Mouse (Mus musculus): ENCODE results near the gene Fbxl7.
"Not testable (repeated sequence)": the region's sequence is repeated elsewhere in the genome, so short reads cannot be mapped to it uniquely, and the experiment has no call there.

The Fbxl7 gene

DNA sequence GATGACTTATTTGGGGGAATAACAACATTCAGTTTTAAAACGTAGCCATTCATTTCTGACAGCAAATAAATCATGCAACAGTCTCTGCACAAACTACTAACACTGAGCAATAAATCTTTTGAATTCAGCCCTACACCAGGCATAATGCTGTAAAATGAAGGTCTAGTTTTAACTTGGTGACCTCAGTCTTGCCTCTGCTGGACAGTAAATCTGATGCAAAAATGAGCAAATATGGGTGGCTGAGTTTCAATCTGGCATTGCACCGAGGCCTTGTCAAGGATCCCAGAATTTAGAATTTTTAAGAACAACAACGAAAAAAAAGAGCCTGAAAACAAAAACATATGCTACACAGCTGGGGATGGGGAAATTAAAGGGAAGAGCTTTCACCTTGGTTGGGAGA, 85.8 kb downstream of the Fbxl7 start:
- DNase-seq (ENCODE audit: low read depth): no peak

DNA sequence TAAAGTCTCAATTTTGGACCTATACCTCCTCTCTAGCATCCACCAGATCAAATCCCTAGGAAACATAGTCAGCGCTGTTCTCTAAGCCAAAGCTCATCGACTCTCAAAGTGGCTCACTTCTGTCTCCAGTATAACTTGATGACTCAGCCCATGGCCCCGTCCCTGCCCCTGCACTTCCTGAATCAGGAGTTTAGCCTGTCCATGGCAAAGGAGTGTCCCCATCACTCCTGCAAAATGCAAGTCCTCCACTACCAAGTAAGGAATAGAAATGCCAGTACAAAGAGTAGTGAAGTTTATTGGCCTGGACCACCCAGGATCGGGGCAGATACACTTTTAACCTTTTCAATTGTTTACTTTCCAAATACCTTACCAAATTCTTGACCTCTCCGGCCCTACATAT, 91.3 kb downstream of the Fbxl7 start:
- DNase-seq (ENCODE audit: low read depth): no peak

DNA sequence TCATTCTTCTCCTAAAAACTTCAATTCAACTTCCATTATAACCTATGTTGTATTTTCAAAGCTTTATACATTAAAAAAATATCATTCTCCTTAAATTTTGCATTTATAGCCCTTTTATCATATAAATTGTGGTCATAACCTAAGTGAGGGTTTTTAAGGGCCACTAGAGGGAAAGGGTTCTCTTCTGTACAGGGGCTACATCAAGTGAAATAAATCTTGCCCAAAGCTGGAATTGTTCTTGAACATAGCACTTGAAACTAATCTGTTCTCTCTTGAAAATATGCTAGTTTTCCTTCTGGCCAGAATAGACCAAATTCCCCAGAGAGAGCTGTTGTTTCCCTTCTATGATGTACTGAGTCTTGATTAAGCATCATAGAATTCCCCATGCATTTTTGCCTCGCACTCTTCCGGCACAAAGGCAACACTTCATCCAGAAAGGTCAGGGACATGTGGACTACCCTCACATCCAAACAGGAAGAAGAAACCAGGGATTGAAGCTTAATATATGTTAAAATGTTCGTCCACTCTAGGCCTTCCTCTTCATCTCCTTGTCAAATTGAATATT, 95.8 kb downstream of the Fbxl7 start:
- no peak for DNase-seq (ENCODE audit: low read depth)

DNA sequence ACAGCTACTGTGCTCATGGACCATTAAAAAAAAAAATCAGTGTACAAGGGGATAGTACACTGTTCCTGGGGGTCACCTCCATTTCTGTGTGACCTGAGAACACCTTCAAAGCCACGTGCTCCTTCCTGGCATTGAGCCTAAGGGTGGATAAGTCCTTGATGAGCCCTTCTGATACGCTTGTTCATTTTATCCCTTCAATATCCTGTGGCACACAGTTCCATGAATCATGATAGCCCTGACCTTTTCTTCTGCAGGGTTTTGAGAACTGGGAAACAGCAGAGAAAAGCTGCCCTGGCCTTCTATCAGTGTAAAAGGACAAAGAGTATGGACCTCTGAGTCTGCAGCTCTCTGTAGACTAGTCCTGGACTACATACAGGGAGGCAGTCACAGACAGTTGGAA, 99.4 kb downstream of the Fbxl7 start:
- DNase-seq (ENCODE audit: low read depth): no peak

- no peak for DNase-seq (ENCODE audit: low read depth)
These were observed 99.9 kb downstream of the Fbxl7 start for GRCm38 (mm10) chr15:26795518-26795917.

GRCm38 (mm10) chr15:26787148-26787547, 108.2 kb downstream of the Fbxl7 start:
- DNase-seq (ENCODE audit: low read depth): no peak

GRCm38 (mm10) chr15:26780557-26780956, 114.8 kb downstream of the Fbxl7 start:
- DNase-seq (ENCODE audit: low read depth): no peak

DNA sequence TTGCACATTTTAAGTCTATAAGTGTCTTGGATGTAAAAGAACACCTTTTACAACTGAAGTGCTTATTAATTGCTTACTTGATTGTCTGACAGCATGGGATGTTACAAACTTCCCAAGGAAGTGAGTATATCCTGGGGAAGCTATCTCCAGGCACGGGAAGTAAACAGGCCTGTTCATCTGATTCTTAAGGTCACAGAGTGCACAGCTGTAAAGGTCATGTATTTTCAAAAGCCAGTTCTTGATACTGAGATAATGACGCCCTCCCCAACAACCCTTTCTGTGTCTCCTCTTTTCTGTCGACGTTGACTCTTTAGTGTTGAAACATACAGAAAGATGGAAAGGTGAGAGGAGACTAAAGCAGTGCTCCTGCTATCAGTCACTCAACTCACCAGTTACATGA, 116.3 kb downstream of the Fbxl7 start:
- no peak for DNase-seq (ENCODE audit: low read depth)

DNA sequence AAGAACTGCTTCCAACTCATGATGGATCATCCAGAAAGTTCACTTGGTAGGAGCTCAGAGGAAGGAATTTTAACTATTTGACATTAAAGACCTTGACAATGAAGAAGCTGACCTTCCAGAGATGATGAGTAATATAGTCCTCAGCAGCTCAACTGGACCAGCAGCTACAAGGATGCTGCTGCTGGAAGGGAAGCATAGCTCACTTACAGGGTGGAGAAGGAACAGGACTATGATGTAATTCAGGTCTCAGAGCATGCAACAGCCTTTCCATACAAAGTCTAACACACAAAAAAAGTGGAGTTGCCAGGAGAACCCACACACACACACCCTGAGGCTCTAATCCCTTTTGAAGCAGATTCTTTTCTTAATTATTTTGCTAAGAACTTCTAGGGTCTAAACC, 119.7 kb downstream of the Fbxl7 start:
- DNase-seq (ENCODE audit: low read depth): no peak

- DNase-seq (ENCODE audit: low read depth): no peak
These were observed 120.5 kb downstream of the Fbxl7 start for GRCm38 (mm10) chr15:26774895-26775294.

DNA sequence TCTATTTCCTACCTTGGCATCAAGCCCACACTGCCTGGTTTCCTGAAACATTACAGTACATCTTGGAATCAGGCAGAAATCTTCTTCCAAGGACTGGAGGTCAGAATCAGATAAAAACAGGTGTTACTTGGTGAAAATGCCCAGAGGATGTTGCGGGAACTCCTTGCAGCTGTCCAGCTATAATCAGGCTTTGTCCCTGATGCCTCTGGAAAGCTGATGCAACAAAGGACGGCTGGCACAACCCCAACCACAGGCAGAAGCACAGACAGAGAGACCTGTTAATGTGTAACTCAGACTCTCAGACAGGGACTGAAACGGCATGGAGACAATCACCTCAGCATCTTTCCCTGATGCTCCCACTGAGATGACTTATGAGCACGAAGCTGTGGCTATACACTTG, 133.7 kb downstream of the Fbxl7 start:
- no peak for DNase-seq (ENCODE audit: low read depth)

- no peak for DNase-seq (ENCODE audit: low read depth)
These were observed 146.9 kb downstream of the Fbxl7 start for GRCm38 (mm10) chr15:26748484-26748883.

GRCm38 (mm10) chr15:26732366-26732765, 163.0 kb downstream of the Fbxl7 start:
- no peak for DNase-seq (ENCODE audit: low read depth)

DNA sequence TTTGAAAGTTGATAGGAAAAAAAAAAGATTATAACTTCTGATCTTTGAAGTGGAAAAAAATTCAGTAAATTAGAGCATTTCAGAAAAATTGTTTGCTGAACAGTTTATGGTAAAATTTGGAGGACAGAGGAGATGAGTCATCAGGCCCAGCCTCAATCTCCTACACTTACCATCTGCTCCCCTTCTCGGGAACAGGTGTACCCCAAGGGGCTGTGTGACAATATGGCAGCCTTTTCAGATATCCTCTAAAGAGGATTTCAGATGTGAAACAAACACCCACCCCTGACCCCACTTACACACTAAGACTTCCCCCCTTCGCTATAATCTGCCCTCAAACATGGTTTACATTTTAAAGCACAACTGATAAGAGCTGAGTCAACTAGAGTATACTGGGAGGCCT, 164.6 kb downstream of the Fbxl7 start:
- no peak for DNase-seq (ENCODE audit: low read depth)

DNA sequence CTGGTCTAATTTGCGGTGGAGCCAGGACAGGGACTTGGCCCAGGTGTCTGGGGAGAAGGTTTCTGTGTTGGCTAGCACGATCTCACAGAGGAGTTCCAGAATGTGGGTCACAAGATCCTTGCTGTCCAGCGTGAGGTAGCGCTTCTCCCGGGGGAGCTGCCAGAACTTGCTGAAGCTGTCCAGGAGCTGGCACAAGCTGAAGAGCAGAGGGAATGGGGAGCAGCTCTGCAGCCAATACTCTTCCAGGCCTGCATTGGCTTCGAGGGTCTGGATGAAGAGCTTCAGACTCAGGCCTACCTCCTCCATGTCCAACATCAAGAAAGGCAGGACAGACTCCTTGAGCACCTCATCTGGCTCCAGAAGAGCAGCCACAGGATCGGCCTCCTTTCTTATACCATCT, 166.0 kb downstream of the Fbxl7 start:
- DNase-seq (ENCODE audit: low read depth): not testable (repeated sequence)

GRCm38 (mm10) chr15:26718390-26719036, 176.9 kb downstream of the Fbxl7 start:
- DNase-seq (ENCODE audit: low read depth): no peak

DNA sequence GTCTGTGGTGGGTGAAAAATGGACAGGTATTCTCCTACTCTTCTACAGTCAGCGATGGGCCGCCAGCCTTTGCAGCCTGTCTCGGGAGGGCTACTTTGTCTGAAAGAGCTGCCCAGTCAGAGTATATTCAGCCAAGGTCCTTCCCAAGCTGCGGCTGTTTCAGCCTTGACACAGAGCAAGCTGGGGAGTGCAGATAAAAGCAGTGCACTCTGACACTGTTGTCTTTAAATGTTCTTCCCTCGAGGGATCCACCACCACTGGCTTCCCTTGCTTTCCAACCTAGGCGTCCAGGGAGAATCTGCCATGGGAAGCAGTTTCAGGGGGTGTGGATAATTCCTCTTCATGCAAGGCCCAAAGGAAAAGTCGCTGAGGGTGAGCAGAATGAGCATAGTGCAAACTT, 177.4 kb downstream of the Fbxl7 start:
- DNase-seq (ENCODE audit: low read depth): no peak

DNA sequence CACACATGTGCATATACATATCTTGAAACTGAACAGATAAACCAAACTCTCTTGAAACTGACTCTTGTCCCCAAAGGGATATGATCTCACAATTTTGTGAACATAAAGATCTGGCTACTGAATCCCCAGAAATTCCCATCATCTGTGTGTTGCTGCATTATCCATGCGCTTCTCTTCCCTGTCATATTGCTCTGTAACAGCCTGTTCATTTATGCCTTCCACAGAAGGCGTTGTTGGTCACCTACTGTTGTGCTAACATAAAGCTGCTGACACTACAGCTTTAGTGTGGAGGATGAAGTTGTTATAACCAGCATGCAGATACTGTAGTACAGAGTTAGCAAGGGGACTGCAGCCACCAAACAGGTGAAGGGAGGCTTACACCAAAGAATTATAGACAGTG, 179.2 kb downstream of the Fbxl7 start:
- DNase-seq (ENCODE audit: low read depth): no peak

DNA sequence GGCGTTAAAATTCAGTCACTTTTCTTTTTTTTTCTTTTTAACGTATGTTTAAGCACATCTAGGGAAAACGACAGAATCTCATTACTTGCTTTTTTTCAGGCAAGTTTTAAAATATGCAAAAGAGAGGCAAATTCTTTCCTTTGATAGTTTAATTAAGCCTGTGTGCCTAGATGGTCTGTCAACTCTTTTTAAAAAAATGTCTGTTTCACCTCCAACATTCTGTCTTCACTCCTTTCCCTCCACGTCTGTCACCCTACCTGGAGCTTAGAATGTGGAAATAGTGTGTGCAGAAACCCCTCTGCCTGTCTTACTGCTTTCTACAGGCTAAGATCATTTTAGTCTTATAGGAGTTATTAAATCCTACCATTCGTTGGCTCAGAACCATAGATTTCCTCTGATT, 179.7 kb downstream of the Fbxl7 start:
- DNase-seq (ENCODE audit: low read depth): no peak

DNA sequence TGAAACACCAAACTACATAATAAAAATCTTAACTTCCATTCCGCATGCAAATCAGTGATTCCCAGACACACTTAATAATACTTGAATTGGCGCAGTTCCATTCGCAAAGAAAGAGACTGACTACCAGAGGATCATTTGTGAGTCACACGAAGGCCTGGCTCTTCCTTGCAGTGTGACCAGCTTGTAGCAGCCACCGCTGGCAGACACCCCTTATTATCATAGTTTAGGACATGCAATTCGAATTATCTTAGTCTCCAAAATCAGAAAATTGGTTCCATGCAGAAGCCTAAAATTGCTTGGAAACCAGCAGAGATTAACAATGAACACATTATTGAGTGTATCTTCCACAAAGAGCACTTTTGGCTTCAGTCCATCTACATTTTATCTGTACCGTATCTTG, 183.1 kb downstream of the Fbxl7 start:
- DNase-seq (ENCODE audit: low read depth): no peak

DNA sequence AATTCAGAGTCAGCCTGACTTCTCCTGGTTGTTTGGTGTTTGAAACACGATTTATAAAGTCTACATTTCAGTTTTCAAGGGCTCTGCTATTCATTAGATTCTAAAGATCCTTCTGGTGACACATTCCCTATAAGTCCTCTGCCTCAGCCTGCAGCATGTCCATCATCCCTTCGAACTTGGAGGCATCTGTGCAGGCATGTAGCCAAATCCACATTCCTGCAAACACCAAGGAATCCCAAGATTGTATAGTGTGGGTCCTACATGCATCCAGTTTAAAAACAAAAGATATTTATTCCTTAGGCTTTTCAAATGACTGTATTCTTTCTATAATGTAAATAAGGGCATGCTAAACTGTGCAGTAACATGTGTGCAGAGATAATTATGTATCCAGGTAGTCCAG, 190.4 kb downstream of the Fbxl7 start:
- DNase-seq (ENCODE audit: low read depth): no peak

DNA sequence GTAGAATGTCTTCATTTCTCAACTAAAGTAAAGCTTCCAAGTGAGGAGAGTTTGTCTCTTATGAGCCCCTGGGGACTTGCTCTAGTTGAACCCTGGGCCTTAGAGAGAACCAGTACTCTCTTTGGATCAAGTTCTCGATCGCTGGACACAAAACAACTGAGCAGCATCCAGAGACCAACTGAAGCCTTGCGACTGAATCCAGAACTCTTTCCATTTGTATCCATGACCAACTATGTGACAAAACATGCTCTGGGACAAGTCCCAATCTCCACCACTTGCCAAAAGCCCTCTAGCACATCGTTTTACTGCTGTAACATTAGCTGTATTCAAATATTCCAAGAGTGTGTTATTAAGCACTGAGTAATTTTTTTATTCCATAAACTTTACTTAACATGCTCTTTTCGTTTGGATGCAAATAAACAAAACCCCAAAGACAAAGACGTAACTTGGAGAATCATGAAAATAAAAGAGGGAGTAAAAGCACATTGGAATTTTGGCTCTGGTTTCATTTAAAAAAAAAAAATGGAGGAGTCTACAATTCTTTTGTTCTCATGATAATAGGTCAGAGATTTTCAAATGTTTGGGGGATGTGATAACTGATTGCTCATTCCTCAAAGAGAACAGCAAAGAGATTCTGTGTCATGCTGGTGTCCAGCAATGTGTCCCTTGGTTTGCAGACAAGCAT, 192.1 kb downstream of the Fbxl7 start:
- DNase-seq (ENCODE audit: low read depth): no peak

GRCm38 (mm10) chr15:26701949-26702675, 193.3 kb downstream of the Fbxl7 start:
- no peak for DNase-seq (ENCODE audit: low read depth)

All from NIH3T3 (cell line).